Mouse (Mus musculus) cerebellum, postnatal 10 days (tissue): Measurements from ENCODE around the gene Tgfbrap1.

ENCODE experiments used
- DNase-seq, 2 experiments: peaks; one replicate each; pipeline ENCODE4 v3.0.0; 2021; ENCODE audit warnings: mixed read lengths in 2 of 2

Gene Tgfbrap1

DNA sequence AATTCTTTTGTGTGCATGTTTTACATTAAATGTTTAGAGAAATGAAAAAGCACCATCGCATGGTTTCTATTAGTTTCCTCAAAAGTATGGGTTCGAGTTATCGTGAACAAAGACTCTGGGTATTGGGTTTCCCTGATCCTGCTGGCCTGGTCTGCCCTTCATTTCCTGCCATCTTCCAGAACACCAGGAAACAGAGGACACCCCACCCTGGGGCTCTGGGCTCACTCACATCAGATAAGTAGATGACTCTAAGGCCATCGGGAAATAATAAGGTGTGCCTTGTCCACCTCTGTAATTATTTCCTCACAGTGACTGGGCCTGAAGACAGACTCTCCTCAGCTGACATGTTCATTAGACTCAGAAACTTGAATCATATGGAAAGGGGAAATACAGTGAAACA, 88.0 kb downstream of the Tgfbrap1 start:
- no peak for DNase-seq

GRCm38 (mm10) chr1:43006524-43006923, 91.9 kb downstream of the Tgfbrap1 start:
- no peak for DNase-seq

DNA sequence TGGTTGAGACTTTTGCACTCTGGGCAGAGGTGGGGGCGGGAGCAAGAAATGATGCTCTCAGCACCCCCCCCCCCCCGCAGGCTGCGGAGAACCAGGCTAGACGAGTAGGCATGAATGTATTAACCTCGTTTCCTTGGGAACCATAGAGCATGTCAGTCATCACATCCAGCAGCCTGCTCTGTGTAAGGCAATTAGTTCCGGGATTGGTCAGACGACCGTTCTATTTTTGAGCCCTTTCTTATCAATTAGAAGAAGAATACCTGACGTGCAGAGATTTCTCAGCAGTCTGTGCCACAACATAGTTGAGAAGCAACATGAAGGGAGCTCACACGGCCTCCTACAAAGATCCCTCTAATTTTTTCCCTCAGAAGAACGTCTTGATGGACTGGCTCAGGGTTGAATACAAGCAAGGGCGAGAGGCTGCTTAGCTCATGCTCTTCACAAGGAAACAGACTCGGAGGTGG, 92.4 kb downstream of the Tgfbrap1 start:
- DNase-seq: peak in 1 of 2 experiments; percentile 16
